ENCODE assay signal across 23 mouse cellular contexts in genomic region chr5:110266941-110267340, GRCm38 (mm10). TPM values are rescaled to one million over a fixed set of nuclear protein-coding genes. Genes with fewer than 3 reads are reported as not detected.
DNase-seq lines count a peak whose midpoint lies in the region; ATAC-seq and TF ChIP-seq lines count a peak whose summit lies in the region.
"Had no signal": no experiment of that assay in that cellular context is flagged by ENCODE, and none has a peak within 500 bp of the region (broad histone marks: within the 10 kb centered on the region; RNA-seq: fewer than 3 reads in every experiment).

No protein-coding gene starts in this region.

- no peak overlapping the region for H3K27ac ChIP-seq in kidney, adult 2 months (ENCODE audit: insufficient read depth, low read depth, low read length)
- no peak overlapping the region for H3K27ac ChIP-seq in midbrain, embryonic 16.5 days (ENCODE audit: low read length)
- H3K27ac ChIP-seq: forebrain, embryonic 10.5 days; forebrain, embryonic 13.5 days; gastrocnemius, adult 2 months; hindbrain, embryonic 10.5 days; hindbrain, embryonic 13.5 days had no signal

- no peaks in the 10 kb centered on the region for H3K27me3 ChIP-seq in kidney, adult 2 months (replicated peaks; ENCODE audit: control insufficient read depth, insufficient read depth, low read length)
- H3K27me3 ChIP-seq in megakaryocyte, embryonic 14.5 days (replicated peaks), result no peaks in the 10 kb centered on the region
- no peaks in the 10 kb centered on the region for H3K27me3 ChIP-seq in midbrain, embryonic 16.5 days (ENCODE audit: control insufficient read depth, insufficient read depth, low read depth, low read length)
- H3K27me3 ChIP-seq: CH12.LX; forebrain, embryonic 13.5 days; hindbrain, embryonic 13.5 days had no signal

- H3K4me1 ChIP-seq in kidney, adult 2 months (ENCODE audit: control insufficient read depth, insufficient read depth, low read length), result peaks cover 9% of the 10 kb centered on the region; the same call in 1 of the 2 replicates
- peaks cover 30% of the 10 kb centered on the region for H3K4me1 ChIP-seq in megakaryocyte, embryonic 14.5 days
- peaks cover 12% of the 10 kb centered on the region for H3K4me1 ChIP-seq in midbrain, embryonic 16.5 days (ENCODE audit: control insufficient read depth, insufficient read depth, low read length)

- ATAC-seq in megakaryocyte, adult 5-6 weeks (ENCODE audit: poor library complexity, severe bottlenecking), result no peak
- no peak for ATAC-seq in midbrain, embryonic 16.5 days
- ATAC-seq: forebrain, embryonic 13.5 days; forebrain, embryonic 16.5 days; hindbrain, embryonic 16.5 days had no signal

- peak; percentile 20 for DNase-seq in kidney, adult 2 months
- no peak for DNase-seq in kidney, postnatal 36 days
- peak; percentile 60 for DNase-seq in yolk sac, embryonic 10.5 days (ENCODE audit: low spot score)
- DNase-seq: adrenal gland, postnatal 10 days; adrenal gland, postnatal 36 days; B cell, adult 2 months; cerebellum, adult 18-20 months; cerebellum, adult 9-10 months; cerebellum, postnatal 14 days; gastrocnemius, adult 2 months; gastrocnemius, postnatal 14 days; heart, adult 11 months had no signal

- H3K4me2 ChIP-seq in midbrain, embryonic 16.5 days (ENCODE audit: low read length), result no peak overlapping the region
- H3K4me2 ChIP-seq: forebrain, embryonic 13.5 days; heart, embryonic 11.5 days; hindbrain, embryonic 13.5 days had no signal

- WGBS in kidney, adult 2 months, result 63% methylated on average over 4 of the region's 4 CpGs
- 93% methylated on average over 4 of the region's 4 CpGs for WGBS in midbrain, embryonic 16.5 days

- no peak for TF ChIP-seq CTCF in kidney, adult 2 months (conservative IDR thresholded peaks at IDR 0.05; ENCODE audit: insufficient read depth, insufficient read length, low read depth, low read length)

- H3K36me3 ChIP-seq in kidney, adult 2 months (ENCODE audit: control insufficient read depth, insufficient read depth, low read length), result peaks cover 2% of the 10 kb centered on the region; the same call in 1 of the 2 replicates
- peaks cover 38% of the 10 kb centered on the region for H3K36me3 ChIP-seq in megakaryocyte, embryonic 14.5 days (replicated peaks; ENCODE audit: low read length)
- H3K36me3 ChIP-seq in midbrain, embryonic 16.5 days (ENCODE audit: control insufficient read depth, insufficient read depth, low read length), result peaks cover 15% of the 10 kb centered on the region

- no peak for TF ChIP-seq POLR2A in kidney, adult 2 months (IDR thresholded peaks at IDR 0.05; ENCODE audit: low read depth, low read length)

- H3K9me3 ChIP-seq in megakaryocyte, embryonic 14.5 days, result no peaks in the 10 kb centered on the region
- H3K9me3 ChIP-seq in midbrain, embryonic 16.5 days (replicated peaks; ENCODE audit: control insufficient read depth, low read length, poor library complexity, severe bottlenecking), result no peaks in the 10 kb centered on the region
- H3K9me3 ChIP-seq: forebrain, embryonic 10.5 days; forebrain, embryonic 13.5 days; hindbrain, embryonic 10.5 days; hindbrain, embryonic 13.5 days had no signal

- H3K4me3 ChIP-seq in kidney, adult 2 months (ENCODE audit: insufficient read depth, low read depth, low read length), result no peak overlapping the region
- peak overlapping the region; percentile 48 for H3K4me3 ChIP-seq in megakaryocyte, embryonic 14.5 days (replicated peaks)
- no peak overlapping the region for H3K4me3 ChIP-seq in midbrain, embryonic 16.5 days (ENCODE audit: low read depth, low read length)
- H3K4me3 ChIP-seq: forebrain, embryonic 10.5 days; forebrain, embryonic 13.5 days; gastrocnemius, adult 2 months; hindbrain, embryonic 10.5 days; hindbrain, embryonic 13.5 days had no signal

- H3K9ac ChIP-seq in midbrain, embryonic 16.5 days (ENCODE audit: low read depth, low read length), result no peak overlapping the region
- H3K9ac ChIP-seq: forebrain, embryonic 13.5 days; hindbrain, embryonic 13.5 days had no signal

RNA-seq across cellular contexts. Expression of gene Pgam5, which starts 2.8 kb away (rescaled TPM):
- polyA plus RNA-seq in kidney, adult 2 months (2012; rRNA removed), result 17.0 and 18.1 TPM in 2 replicates
- 0.82 and 2.8 TPM in 2 replicates for polyA plus RNA-seq in megakaryocyte, embryonic 14.5 days (2012; ENCODE audit: insufficient read depth, low replicate concordance)
- total RNA-seq in megakaryocyte, adult 5-6 weeks (2015), result 28.3 and 29.8 TPM in 2 replicates
- total RNA-seq in megakaryocyte, adult 5-6 weeks (2017), result 19.4 and 23.4 TPM in 2 replicates
- polyA plus RNA-seq in midbrain, embryonic 16.5 days (2015; fragmentation: Nextera tagmentation; extraction: Ambion mirVana), result 105 and 107 TPM in 2 replicates

RNA-seq across cellular contexts. Expression of gene Pxmp2, which starts 19.0 kb away (rescaled TPM):
- 73.1 and 83.7 TPM in 2 replicates for polyA plus RNA-seq in kidney, adult 2 months (2012; rRNA removed)
- polyA plus RNA-seq in megakaryocyte, embryonic 14.5 days (2012; ENCODE audit: insufficient read depth, low replicate concordance), result 7.5 and 57.5 TPM in 2 replicates
- total RNA-seq in megakaryocyte, adult 5-6 weeks (2015), result 3.0 and 5.2 TPM in 2 replicates
- total RNA-seq in megakaryocyte, adult 5-6 weeks (2017), result 5.0 and 8.6 TPM in 2 replicates
- polyA plus RNA-seq in midbrain, embryonic 16.5 days (2015; fragmentation: Nextera tagmentation; extraction: Ambion mirVana), result 11.5 and 12.2 TPM in 2 replicates

RNA-seq across cellular contexts. Expression of gene Pole, which starts 19.2 kb away (rescaled TPM):
- 1.7 and 2.0 TPM in 2 replicates for polyA plus RNA-seq in kidney, adult 2 months (2012; rRNA removed)
- polyA plus RNA-seq in megakaryocyte, embryonic 14.5 days (2012; ENCODE audit: insufficient read depth, low replicate concordance), result 2.6 and 5.1 TPM in 2 replicates
- total RNA-seq in megakaryocyte, adult 5-6 weeks (2015), result 32.1 and 44.4 TPM in 2 replicates
- 21.7 and 23.2 TPM in 2 replicates for total RNA-seq in megakaryocyte, adult 5-6 weeks (2017)
- polyA plus RNA-seq in midbrain, embryonic 16.5 days (2015; fragmentation: Nextera tagmentation; extraction: Ambion mirVana), result 5.1 and 7.4 TPM in 2 replicates

RNA-seq across cellular contexts. Expression of gene Ankle2, which starts 36.1 kb away (rescaled TPM):
- polyA plus RNA-seq in kidney, adult 2 months (2012; rRNA removed), result 7.5 and 8.6 TPM in 2 replicates
- 0.32 and 3.0 TPM in 2 replicates for polyA plus RNA-seq in megakaryocyte, embryonic 14.5 days (2012; ENCODE audit: insufficient read depth, low replicate concordance)
- 59.7 and 62.4 TPM in 2 replicates for total RNA-seq in megakaryocyte, adult 5-6 weeks (2015)
- total RNA-seq in megakaryocyte, adult 5-6 weeks (2017), result 86.8 and 106 TPM in 2 replicates
- 18.7 and 24.1 TPM in 2 replicates for polyA plus RNA-seq in midbrain, embryonic 16.5 days (2015; fragmentation: Nextera tagmentation; extraction: Ambion mirVana)

Comparison
In these comparisons a context has a peak if more than half of its experiments do, and no peak if none do; other contexts are left out.
1. DNase-seq: peak in kidney, adult 2 months (single experiment) and yolk sac, embryonic 10.5 days (single experiment); none in kidney, postnatal 36 days (0 of 2).